Mouse (Mus musculus) urinary bladder, postnatal 36 days (tissue): ENCODE results near the gene Prkd2.

ENCODE experiments used
- DNase-seq, 2 experiments: peaks; one replicate each; pipeline ENCODE4 v3.0.0; 2022; ENCODE audit warnings: low spot score in 2 of 2, mixed read lengths in 1 of 2

The Prkd2 gene

GRCm38 (mm10) chr7:16842645-16843063 is at the start of gene Prkd2:
Gene Prkd2, plus strand, starts transcription at chr7:16842902.
- DNase-seq: peak; percentile 92 to 93

DNA sequence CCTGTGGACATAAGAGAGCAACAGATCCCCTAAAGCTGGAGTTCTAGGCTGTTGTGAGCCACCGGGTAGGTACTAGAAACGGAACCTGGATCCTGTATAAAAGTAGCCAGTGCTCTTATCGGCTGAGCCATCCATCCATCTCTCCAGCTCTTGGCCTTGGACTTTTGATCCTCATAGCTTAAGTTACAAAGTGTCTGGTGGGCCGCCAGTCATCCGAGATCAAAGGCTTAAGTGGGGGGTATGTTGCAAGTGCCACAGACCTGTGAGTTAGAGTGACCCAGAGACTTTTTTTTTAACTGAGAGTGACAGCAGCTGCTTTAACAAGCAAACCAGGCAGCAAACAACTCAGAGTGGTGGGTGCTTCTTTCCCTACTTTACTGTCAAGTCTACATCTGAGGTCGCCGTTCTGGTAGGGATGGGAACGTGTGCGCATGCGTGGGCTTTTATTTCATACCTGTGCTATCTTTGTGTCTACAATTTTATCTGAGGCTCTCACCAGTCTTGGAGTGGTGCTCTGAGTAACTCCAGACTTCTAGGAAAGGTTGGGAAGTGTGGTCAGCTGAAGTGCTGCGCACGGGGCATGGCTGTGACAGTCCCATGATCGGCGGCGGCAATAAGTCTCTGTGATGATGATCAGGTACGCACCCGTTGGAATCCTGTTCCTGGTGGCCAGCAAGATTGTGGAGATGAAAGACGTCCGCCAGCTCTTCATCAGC is 49.5 kb upstream of the Prkd2 start:
- no peak for DNase-seq

GRCm38 (mm10) chr7:16794886-16795285 is 47.8 kb upstream of the Prkd2 start:
- no peak for DNase-seq

- DNase-seq: no peak
Observed at GRCm38 (mm10) chr7:16804409-16805028, 38.2 kb upstream of the Prkd2 start.

DNA sequence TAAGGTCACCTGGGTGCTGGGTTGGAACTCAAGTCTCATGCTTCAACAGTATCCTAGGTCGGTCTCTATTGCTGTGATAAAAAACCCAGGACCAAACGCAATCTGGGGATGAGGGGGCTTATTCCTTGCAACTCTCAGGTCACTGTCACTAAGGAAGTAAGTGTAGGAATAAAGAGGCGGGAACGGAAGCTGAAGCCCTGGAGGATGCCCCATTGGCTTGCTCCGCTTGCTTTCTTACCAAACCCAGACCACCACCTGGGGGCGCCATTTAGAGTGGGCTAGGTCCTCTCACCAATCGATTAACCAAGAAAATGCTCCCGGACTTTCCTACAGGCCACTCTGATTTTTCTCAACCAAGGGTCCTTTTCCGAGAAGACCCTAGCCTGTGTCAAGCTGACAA is 34.8 kb upstream of the Prkd2 start:
- DNase-seq: no peak

- no peak for DNase-seq
Observed at GRCm38 (mm10) chr7:16808647-16809046, 34.1 kb upstream of the Prkd2 start.

DNA sequence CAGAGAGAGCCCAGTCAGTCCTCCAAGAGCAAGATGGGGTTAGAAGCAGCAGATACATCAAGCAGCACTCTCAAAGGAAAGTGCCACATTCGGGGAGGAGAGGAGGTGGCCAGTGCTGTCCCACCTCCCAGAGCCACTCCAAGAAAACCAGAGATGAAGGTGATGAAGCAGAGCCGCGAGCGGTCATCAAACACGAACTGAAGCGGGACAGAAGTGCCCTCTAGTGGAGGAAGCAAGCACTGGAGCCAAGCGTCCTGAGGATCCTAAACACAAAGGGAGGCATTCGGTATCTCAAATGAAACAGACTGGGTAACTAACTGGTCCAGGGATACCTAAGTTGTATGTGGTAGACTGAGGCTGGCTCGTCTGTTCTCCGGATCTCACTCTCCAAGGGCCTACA is 33.0 kb upstream of the Prkd2 start:
- DNase-seq: peak; percentile 62 to 70

GRCm38 (mm10) chr7:16810399-16810919 is 32.2 kb upstream of the Prkd2 start:
- DNase-seq: no peak

DNA sequence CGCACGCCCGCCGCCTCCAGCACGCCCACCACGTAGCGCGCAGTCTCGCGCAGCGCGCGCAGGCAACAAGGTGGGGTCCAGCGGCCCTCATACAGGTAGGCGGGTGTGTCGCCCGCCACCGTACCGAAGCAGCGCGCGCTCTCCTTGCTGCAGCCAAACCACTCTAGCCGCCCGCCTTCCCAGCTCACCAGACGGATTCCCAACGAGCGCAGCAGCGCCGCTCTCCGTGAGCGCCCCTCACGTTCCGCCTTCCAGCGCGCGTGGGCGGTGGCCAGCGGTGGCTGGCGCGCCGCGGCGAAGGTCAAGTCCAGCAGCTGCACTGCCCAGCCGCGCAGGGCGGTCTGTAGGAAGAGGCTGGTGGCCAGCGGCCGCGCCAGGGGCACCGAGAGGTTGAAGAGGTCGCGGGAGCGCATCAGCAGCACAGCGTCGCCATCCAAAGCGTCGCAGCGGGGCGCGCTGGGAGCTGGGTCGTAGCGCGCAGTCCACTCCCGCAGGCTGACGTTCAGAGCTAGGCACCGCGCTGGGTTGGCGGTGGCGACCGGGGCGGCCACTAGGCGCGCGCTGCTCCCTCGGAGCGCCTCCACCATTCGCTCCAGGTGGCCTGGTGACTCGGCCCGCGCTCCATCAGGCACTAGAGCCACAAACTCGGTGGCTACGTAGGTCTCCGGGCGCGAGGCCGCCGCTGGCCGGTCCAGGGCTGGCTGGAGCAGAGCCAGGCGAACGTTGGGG is 31.6 kb upstream of the Prkd2 start:
- DNase-seq: no peak

GRCm38 (mm10) chr7:16811649-16812070 is 31.0 kb upstream of the Prkd2 start:
- DNase-seq: no peak

- no peak for DNase-seq
Observed at GRCm38 (mm10) chr7:16812505-16812904, 30.2 kb upstream of the Prkd2 start.

DNA sequence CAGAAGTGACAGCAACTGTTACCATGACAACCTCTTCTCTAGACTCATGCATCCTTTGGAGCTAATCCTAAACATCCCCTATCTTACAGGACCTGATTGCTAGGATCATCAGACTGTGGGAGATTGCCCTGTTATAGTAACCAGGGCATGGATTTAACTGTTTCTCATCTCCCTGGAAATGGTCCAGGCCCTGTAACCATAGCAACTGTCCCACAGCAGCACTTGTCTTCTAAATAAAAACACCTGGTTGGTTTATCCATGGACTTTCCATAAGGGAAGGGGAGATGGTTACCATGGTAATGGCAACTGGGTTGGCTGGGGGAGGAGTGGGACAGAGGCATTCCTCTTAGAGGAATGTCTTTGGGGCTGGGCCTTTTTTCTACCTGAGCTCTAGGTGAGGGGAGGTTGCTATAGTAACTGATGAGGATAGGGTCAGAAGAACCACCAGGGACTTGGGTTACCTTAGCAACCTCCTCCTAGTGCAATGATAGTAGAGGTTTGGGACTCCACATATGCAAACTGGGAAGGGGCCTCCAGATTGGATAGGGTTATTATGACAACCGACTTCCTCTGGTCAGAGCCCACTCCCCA is 27.3 kb upstream of the Prkd2 start, which contains the start of gene Strn4:
TSS of gene Strn4 (plus strand) at position 539 of the 591 bp plus-strand sequence.
- no peak for DNase-seq

DNA sequence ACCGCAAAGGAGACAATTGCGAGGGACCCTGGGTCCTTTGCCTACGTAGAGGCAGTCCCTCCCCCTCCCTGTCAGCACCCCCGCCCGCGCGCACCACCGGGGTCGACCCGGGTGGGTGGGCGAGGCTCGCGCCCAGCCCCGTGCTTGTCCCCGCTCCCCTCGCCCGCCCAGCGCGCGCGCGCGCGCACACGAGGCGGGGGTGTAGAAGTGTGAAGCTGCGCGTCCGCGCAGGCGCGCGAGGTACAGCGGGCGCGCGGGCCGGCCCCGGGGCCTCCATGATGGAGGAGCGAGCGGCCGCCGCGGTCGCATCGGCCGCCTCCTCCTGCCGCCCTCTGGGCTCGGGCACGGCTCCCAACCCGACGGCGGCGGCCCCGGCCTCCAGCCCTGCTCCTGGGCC is 26.6 kb upstream of the Prkd2 start:
- DNase-seq: peak; percentile 60 to 66

GRCm38 (mm10) chr7:16816475-16817122 is 26.1 kb upstream of the Prkd2 start, which contains the start of gene Fkrp:
Gene Fkrp, minus strand, starts transcription at chr7:16816732.
- DNase-seq: peak; percentile 45 to 49

DNA sequence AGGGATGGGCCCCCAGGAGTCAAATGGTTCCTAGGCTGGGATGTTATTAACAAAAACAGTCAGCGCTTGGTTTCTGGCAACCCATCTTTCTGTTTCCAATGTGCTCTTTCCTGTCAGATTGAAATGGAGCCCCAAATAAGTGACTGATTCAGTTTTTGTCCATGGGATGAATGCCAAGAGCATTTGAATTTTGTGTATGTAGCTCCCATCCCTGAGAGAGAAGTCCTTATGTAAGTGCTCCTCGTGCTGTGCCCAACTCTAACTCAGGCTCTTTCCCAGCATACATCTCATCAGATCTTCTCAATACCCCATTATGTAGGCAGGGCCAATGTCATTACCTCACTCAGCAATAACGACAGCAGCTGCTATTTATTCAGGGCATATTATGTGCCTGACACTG is 25.0 kb upstream of the Prkd2 start:
- no peak for DNase-seq

- no peak for DNase-seq
Observed at GRCm38 (mm10) chr7:16819794-16820193, 22.9 kb upstream of the Prkd2 start.

DNA sequence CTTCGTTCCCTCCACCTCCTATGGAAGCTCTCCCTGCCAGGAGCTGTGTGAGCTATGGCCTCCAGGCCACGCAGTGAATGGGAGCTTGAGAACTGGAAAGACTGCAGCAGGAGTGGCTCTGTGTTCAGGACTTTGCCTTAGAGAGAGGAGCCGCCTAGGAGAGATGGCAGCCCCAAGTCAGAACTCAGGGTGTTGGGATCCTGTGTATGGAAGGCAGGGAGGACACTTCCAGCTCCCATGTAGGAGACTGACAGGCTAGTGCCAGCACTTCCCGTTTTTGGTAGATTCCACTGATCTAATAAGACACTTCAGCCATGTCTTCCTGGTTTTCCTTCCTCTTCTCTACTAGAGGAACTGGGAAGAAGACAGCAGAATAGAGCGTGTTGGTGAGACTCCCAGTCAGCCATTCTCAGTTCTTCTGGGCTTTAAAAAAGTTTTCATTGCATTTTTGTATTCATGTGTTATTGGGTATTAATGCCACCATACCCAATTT is 22.4 kb upstream of the Prkd2 start:
- no peak for DNase-seq

DNA sequence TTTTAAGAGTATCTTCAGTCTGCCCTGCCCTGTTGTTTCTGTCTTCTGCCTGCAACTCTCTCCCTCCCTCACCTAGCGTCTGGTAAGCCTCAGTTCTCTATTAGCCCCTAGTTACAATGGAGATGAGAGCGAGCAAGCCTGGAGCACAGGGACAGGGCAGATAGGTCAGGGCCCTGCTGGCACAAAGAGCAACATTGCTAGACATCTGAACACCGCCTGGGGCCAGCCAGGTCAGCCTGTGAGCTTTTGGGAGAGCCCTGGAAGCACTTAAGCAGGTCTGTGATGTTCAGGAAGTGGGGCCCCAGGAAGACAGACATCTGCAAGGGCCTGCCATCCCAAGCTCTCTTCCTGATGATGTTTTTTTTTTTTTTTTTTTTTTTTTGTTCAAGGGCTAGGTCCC is 21.6 kb upstream of the Prkd2 start:
- no peak for DNase-seq

DNA sequence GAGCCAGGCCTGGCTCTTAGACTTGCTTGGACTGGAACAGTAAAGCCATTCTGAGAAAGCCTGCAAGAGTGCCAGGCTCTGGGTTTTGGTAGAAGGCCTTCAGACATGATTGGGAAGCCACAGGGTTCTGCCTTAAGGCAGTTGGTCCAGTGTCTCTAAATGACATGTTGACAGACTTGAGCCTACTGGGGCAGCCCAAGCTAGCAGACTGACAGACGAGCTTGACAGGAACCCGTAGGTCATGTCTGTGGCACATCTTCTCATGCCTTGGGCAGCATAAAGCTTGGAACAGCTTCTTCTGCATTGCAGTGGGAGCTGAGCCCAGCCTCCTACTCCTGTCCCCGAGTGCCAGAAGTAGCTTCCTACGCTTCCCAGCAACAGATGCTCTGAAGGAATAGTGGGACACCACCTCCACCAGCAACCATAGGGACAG is 21.0 kb upstream of the Prkd2 start:
- no peak for DNase-seq

- DNase-seq: no peak
Observed at GRCm38 (mm10) chr7:16823734-16824133, 19.0 kb upstream of the Prkd2 start.

DNA sequence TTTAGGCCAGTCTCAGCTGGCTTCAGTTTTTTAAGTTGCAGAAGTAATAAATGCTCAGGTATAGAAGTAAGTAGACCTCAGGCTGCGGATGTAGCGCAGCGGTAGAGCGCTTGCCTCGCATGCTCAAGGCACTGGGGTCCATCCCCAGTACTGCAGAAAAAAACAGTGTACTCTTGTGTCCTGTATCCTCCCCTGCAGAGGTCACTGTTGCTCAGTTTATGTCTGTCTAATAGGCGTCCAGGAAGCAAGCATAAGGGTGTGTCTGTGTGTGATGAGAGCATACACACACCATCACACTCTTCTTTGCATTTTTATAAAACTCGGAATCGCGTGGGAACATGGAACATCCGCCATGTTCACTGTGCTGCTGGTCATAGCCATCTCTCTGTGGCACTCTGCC is 16.9 kb upstream of the Prkd2 start:
- no peak for DNase-seq
